Mouse (Mus musculus) naive thymus-derived CD4-positive, alpha-beta T cell, adult 5 months (primary cell): ENCODE results near the gene Top3b. TPM values are rescaled to one million over a fixed set of nuclear protein-coding genes. Genes with fewer than 3 reads are reported as not detected.

Experiments
- polyA plus RNA-seq: library from polyadenylated mRNA; unstranded; fragments of 100-300 nt; shearing (Covaris generic); gene quantifications from one replicate; pipeline ENCODE4 v1.2.1, GENCODE M21; 2017

Gene Top3b
- polyA plus RNA-seq, result 68.3 TPM

GRCm38 (mm10) chr16:16870617-16871331 lies at the start of gene Top3b, which contains the start of gene Vpreb1:
Gene Top3b, plus strand, starts transcription at chr16:16870736.
Gene Vpreb1, minus strand, starts transcription at chr16:16870843.

GRCm38 (mm10) chr16:16828757-16829615 lies 41.5 kb upstream of the Top3b start, which contains the start of gene Spag6l:
Gene Spag6l, minus strand, starts transcription at chr16:16829456.

DNA sequence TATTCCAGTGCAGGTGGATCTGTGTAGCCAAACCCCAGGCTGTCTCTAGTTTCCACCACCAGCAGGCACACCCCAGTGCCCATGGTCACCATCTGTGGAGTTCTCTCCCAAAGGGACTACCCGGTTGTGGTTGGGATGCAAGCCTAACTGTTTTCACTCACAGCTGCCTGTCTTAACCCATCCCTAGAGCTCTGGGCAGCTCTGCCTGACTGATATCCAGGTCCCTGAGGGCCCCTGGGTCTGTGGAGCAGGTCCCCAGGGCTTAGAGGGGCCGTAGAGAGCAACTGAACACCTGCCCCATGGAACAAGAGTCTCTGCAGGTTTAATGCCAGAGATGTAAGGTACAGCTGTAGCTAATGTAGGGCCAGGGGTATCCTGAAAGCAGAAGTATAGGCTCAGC lies 6.6 kb upstream of the Top3b start, which contains the start of gene Igll1:
TSS of gene Igll1 (minus strand) at position 8 of the 400 bp plus-strand sequence.

DNA sequence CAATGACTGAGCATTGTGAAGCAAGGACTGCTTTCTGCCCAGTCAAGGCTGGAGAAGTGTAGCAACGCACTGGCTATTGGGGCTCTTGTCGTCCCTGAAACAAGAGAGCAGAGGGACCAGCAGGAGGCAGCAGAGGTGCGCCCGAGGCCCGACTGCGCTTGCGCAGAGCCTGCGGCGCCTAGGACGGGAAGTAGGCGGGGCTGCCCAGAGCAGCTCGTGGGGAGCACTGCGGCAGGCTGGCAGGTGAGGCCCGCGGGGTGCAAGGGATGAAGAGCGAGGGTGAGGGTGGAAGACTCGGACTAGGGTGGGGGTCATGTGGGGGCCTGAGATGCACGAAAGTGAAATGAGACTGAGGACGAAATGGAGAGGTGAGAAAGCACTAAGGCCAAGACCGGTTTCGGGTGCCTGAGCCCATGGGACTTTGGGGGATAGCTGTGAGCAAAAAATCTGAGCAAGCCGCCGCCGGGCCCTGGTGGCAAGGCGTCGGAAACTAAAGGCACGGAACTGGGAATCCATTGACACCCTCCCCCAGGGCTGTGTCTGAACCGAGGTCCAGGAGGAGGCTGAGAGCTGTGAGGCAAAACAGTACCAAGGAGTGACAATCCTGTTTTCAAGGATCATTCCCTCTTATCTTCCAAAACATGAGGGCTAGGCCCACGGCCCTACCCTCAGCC lies 26.0 kb downstream of the Top3b start, which contains the start of gene Ppm1f:
TSS of gene Ppm1f (plus strand) at position 88 of the 674 bp plus-strand sequence.

Other genes starting within 250 kb of the Top3b start
- gene Olfr19, start 194.3 kb upstream of the Top3b start, polyA plus RNA-seq, result not detected
- not detected for gene Spag6l, start 41.3 kb upstream of the Top3b start, polyA plus RNA-seq
- gene Igll1, start 6.8 kb upstream of the Top3b start, polyA plus RNA-seq, result not detected
- not detected for gene Vpreb1, start 107 bp downstream of the Top3b start, polyA plus RNA-seq
- gene Ppm1f, start 25.7 kb downstream of the Top3b start, polyA plus RNA-seq, result 18.2 TPM
- gene Mapk1, start 112.6 kb downstream of the Top3b start, polyA plus RNA-seq, result 171 TPM
- 1.5 TPM for gene Ypel1, start 199.0 kb downstream of the Top3b start, polyA plus RNA-seq
- gene Ppil2, start 240.5 kb downstream of the Top3b start, polyA plus RNA-seq, result 185 TPM